Mouse (Mus musculus): ENCODE data around the gene Kmt5a. TPM values are rescaled to one million over a fixed set of nuclear protein-coding genes. Genes with fewer than 3 reads are reported as not detected.
"Not testable (repeated sequence)": the region's sequence is repeated elsewhere in the genome, so short reads cannot be mapped to it uniquely, and the experiment has no call there.

The Kmt5a gene
- polyA plus RNA-seq, 1 experiment from 2014 or later = 63.3 TPM

GRCm38 (mm10) chr5:124446301-124446881 is 6.7 kb downstream of the Kmt5a start:
- peak; percentile 70 for ATAC-seq (replicated peaks; ENCODE audit: insufficient number of reproducible peaks, insufficient read depth, low FRiP score, low read depth)
- Histone ChIP-seq H3K4me2 (peak overlapping the region; percentile 90), H3K9me3 (replicated peaks) (no peaks in the 10 kb centered on the region), H3K4me1 (replicated peaks) (peaks cover 47% of the 10 kb centered on the region), H3K9ac (peak overlapping the region; percentile 95), H3K27ac (peak overlapping the region; percentile 93), H3K27me3 (no peaks in the 10 kb centered on the region), H3K36me3 (peaks cover 41% of the 10 kb centered on the region), H3K4me3 (peak overlapping the region; percentile 94)
- WGBS = under 1% methylated on average over 15 of the region's 15 CpGs

GRCm38 (mm10) chr5:124449494-124449893 is 9.8 kb downstream of the Kmt5a start:
- Histone ChIP-seq H3K9me3 (replicated peaks) (no peaks in the 10 kb centered on the region), H3K27ac (peak overlapping the region; percentile 49), H3K4me1 (replicated peaks) (peaks cover 57% of the 10 kb centered on the region)

GRCm38 (mm10) chr5:124450051-124450450 is 10.3 kb downstream of the Kmt5a start:
- peak overlapping the region; percentile 10; the same call in 1 of the 2 replicates for H3K9ac ChIP-seq
- no peak overlapping the region for H3K4me3 ChIP-seq
- WGBS = 58% methylated on average over 7 of the region's 7 CpGs
- no peak for ATAC-seq (replicated peaks; ENCODE audit: insufficient number of reproducible peaks, insufficient read depth, low FRiP score, low read depth)
- H3K4me1 ChIP-seq (replicated peaks) = peaks cover 51% of the 10 kb centered on the region
- peaks cover 75% of the 10 kb centered on the region for H3K36me3 ChIP-seq
- H3K9me3 ChIP-seq (replicated peaks) = no peaks in the 10 kb centered on the region
- peak overlapping the region; percentile 49 for H3K27ac ChIP-seq
- no peaks in the 10 kb centered on the region for H3K27me3 ChIP-seq
- H3K4me2 ChIP-seq = no peak overlapping the region

More at GRCm38 (mm10) chr5:124449494-124449893, 9.8 kb downstream of the Kmt5a start:
- no peak overlapping the region for H3K4me2 ChIP-seq
- no peak overlapping the region for H3K4me3 ChIP-seq
- 62% methylated on average over 6 of the region's 6 CpGs for WGBS
- ATAC-seq (replicated peaks; ENCODE audit: insufficient number of reproducible peaks, insufficient read depth, low FRiP score, low read depth) = no peak
- H3K36me3 ChIP-seq = peaks cover 70% of the 10 kb centered on the region
- H3K9ac ChIP-seq = no peak overlapping the region
- H3K27me3 ChIP-seq = no peaks in the 10 kb centered on the region

- Histone ChIP-seq H3K36me3 (peaks cover 80% of the 10 kb centered on the region), H3K27ac (peak overlapping the region; percentile 49; the same call in 1 of the 2 replicates), H3K9me3 (replicated peaks) (no peaks in the 10 kb centered on the region), H3K4me2 (no peak overlapping the region), H3K4me1 (replicated peaks) (peaks cover 51% of the 10 kb centered on the region), H3K9ac (peak overlapping the region; percentile 10; the same call in 1 of the 2 replicates), H3K27me3 (no peaks in the 10 kb centered on the region), H3K4me3 (no peak overlapping the region)
- ATAC-seq (replicated peaks; ENCODE audit: insufficient number of reproducible peaks, insufficient read depth, low FRiP score, low read depth) = no peak
- 78% methylated on average over 16 of the region's 16 CpGs for WGBS
Measured at GRCm38 (mm10) chr5:124450641-124451340, 11.1 kb downstream of the Kmt5a start.

GRCm38 (mm10) chr5:124452494-124453228 is 12.9 kb downstream of the Kmt5a start:
- Histone ChIP-seq H3K9ac (no peak overlapping the region), H3K9me3 (replicated peaks) (no peaks in the 10 kb centered on the region), H3K27ac (peak overlapping the region; percentile 60), H3K4me1 (replicated peaks) (peaks cover 36% of the 10 kb centered on the region), H3K4me3 (no peak overlapping the region), H3K27me3 (no peaks in the 10 kb centered on the region), H3K4me2 (no peak overlapping the region), H3K36me3 (peaks cover 92% of the 10 kb centered on the region)
- no peak for ATAC-seq (replicated peaks; ENCODE audit: insufficient number of reproducible peaks, insufficient read depth, low FRiP score, low read depth)
- 67% methylated on average over 15 of the region's 15 CpGs for WGBS

GRCm38 (mm10) chr5:124453339-124454081 is 13.8 kb downstream of the Kmt5a start:
- H3K27ac ChIP-seq = peak overlapping the region; percentile 60
- no peaks in the 10 kb centered on the region for H3K27me3 ChIP-seq
- 0 out of 2 replicates have a peak, but pooled peaks have one; percentile 23 for ATAC-seq (replicated peaks; ENCODE audit: insufficient number of reproducible peaks, insufficient read depth, low FRiP score, low read depth)
- no peak overlapping the region for H3K4me2 ChIP-seq
- H3K9ac ChIP-seq = no peak overlapping the region
- no peaks in the 10 kb centered on the region for H3K9me3 ChIP-seq (replicated peaks)
- no peak overlapping the region for H3K4me3 ChIP-seq
- WGBS = 68% methylated on average over 13 of the region's 13 CpGs
- peaks cover 94% of the 10 kb centered on the region for H3K36me3 ChIP-seq
- H3K4me1 ChIP-seq (replicated peaks) = peaks cover 32% of the 10 kb centered on the region

- 63% methylated on average over 1 of the region's 1 CpGs for WGBS
- no peak overlapping the region for H3K4me2 ChIP-seq
- H3K36me3 ChIP-seq = peaks cover 93% of the 10 kb centered on the region
- no peaks in the 10 kb centered on the region for H3K27me3 ChIP-seq
- peaks cover 27% of the 10 kb centered on the region for H3K4me1 ChIP-seq (replicated peaks)
- H3K27ac ChIP-seq = no peak overlapping the region
- no peak overlapping the region for H3K9ac ChIP-seq
- no peaks in the 10 kb centered on the region for H3K9me3 ChIP-seq (replicated peaks)
- no peak overlapping the region for H3K4me3 ChIP-seq
- ATAC-seq (replicated peaks; ENCODE audit: insufficient number of reproducible peaks, insufficient read depth, low FRiP score, low read depth) = no peak
Measured at GRCm38 (mm10) chr5:124454082-124454419, 14.3 kb downstream of the Kmt5a start.

GRCm38 (mm10) chr5:124456762-124457161 is 17.0 kb downstream of the Kmt5a start:
- no peak overlapping the region for H3K4me3 ChIP-seq
- no peak overlapping the region for H3K4me2 ChIP-seq
- H3K9me3 ChIP-seq (replicated peaks) = no peaks in the 10 kb centered on the region
- H3K27me3 ChIP-seq = no peaks in the 10 kb centered on the region
- no peak overlapping the region for H3K9ac ChIP-seq
- H3K27ac ChIP-seq = no peak overlapping the region
- peaks cover 11% of the 10 kb centered on the region for H3K4me1 ChIP-seq (replicated peaks)
- H3K36me3 ChIP-seq = peaks cover 94% of the 10 kb centered on the region
- no peak for ATAC-seq (replicated peaks; ENCODE audit: insufficient number of reproducible peaks, insufficient read depth, low FRiP score, low read depth)
- 93% methylated on average over 6 of the region's 6 CpGs for WGBS

- not testable (repeated sequence) for H3K27me3 ChIP-seq; H3K4me3 ChIP-seq; H3K4me1 ChIP-seq (replicated peaks); H3K9me3 ChIP-seq (replicated peaks); ATAC-seq (replicated peaks; ENCODE audit: insufficient number of reproducible peaks, insufficient read depth, low FRiP score, low read depth); H3K4me2 ChIP-seq; H3K9ac ChIP-seq; H3K27ac ChIP-seq
- 88% methylated on average over 14 of the region's 14 CpGs for WGBS
- peaks cover 75% of the 10 kb centered on the region for H3K36me3 ChIP-seq
Measured at GRCm38 (mm10) chr5:124460922-124461321, 21.2 kb downstream of the Kmt5a start.

- Histone ChIP-seq H3K4me1 (replicated peaks) (no peaks in the 10 kb centered on the region), H3K9ac (no peak overlapping the region), H3K4me3 (no peak overlapping the region), H3K9me3 (replicated peaks) (no peaks in the 10 kb centered on the region), H3K36me3 (peaks cover 67% of the 10 kb centered on the region), H3K4me2 (no peak overlapping the region), H3K27ac (no peak overlapping the region), H3K27me3 (no peaks in the 10 kb centered on the region)
- ATAC-seq (replicated peaks; ENCODE audit: insufficient number of reproducible peaks, insufficient read depth, low FRiP score, low read depth) = no peak
- WGBS = 89% methylated on average over 8 of the region's 8 CpGs
Measured at GRCm38 (mm10) chr5:124462297-124463025, 22.7 kb downstream of the Kmt5a start.
